Mouse (Mus musculus) kidney, postnatal 4 days (tissue): ENCODE data around the gene Cnbp.

Experiments used
- DNase-seq, 2 experiments: peaks; one replicate each; pipeline ENCODE4 v3.0.0; 2021; ENCODE audit warnings: mixed read lengths in 2 of 2

Gene Cnbp

DNA sequence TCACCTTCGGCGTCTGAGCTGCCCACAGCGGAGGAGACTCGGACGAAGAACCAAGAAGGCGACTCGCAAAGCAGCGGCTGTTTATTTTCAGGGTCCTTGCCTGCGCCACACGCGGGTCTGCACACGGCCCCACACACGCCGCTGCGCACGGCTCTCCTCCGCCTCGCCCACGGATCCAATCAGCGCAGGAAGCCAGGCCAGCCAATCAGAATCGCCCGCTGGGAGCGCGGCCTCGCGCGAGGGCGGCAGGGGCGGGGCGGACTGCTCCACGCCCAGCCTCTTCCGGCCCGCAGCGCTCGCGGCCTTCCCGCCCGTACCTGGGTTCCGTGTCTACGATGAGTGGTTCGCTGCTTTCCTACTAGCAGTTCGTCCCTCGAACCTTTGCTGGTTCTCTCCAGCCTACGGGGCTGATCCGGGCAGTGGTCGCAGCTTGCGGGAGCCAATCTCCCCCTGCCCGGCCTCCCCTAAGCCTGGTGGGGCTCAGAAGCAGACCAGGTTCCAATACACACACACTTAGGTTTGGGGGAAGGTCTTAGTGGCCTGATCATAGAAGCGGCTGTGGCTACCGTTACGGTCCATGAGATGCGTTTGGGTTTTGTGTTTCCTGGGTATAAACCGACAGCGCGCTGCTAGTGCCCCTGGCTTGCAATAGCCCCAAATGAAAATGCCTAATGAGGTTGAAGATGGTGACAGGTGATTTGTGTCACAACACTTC lies at the start of gene Cnbp:
TSS of gene Cnbp (minus strand) at position 207 of the 715 bp plus-strand sequence.
- peak; percentile 98 to 99 for DNase-seq

DNA sequence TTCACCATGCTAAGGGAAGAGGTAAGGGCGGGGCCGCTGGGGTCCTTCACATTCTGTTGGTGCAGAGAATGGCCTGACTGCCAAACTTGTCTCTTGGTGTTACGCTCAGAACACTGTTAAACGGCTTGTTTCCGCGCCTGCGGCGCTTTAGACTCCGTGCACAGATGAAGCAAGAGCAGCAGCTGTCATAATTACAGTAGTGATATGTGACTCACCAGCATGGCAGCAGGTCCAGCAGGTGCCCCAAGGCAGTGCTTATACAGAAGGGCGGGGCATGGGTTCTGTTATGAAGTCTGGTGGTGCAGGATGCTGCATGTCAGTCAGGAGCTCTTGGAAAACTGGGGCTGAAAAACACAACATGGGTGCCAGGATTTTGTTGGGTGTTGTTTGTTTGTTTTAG lies 47.1 kb upstream of the Cnbp start:
- no peak for DNase-seq

DNA sequence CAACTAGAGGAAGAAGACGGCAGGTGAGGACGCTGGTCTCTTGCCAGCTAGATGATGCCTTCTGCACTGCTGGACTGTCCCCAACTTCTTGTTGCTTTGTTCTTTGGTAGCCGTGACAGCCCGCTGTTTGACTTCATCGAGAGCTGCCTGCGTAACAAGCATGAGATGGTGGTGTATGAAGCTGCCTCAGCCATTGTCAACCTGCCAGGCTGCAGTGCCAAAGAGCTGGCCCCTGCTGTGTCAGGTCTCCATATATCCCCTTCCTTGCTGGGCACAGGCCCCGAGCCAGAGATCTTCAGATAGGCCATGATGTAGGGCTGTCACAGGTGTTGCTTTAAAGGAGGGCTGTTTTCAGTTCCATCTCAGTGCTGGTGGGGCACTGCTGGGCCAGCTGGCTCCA lies 43.0 kb upstream of the Cnbp start:
- no peak for DNase-seq

DNA sequence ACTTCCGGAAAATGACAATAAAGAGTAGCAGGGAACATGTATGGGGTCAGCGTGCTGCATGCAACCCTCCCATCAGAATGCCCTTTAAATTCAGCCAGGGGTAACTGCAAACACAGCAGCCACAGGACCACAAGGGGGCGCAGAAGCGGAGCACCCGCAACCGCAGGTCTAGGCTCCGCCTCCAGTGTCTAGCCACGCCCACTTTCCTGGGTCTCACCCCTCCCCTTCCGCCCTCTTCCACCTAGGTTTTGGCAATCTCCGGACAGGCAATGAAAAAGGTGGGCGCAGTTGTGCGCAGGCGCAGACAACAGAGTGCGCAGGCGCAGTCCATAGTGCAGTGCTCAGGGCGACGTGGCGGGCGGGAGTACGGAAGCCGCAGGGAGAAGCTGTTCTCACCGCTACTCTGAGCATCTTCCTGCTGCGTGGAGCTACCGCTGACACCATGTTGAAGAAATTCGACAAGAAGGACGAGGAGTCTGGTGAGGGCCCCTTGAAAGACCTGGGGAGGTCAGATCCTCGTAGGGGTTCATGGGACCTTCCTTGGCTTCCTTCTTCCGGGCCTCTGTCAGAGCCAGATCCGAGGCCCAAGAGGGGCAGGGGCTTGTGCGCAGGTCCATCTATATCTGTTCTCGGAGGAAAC lies 36.8 kb upstream of the Cnbp start, which contains the start of gene Copg1:
TSS of gene Copg1 (plus strand) at position 221 of the 640 bp plus-strand sequence.
- peak; percentile 100 for DNase-seq

DNA sequence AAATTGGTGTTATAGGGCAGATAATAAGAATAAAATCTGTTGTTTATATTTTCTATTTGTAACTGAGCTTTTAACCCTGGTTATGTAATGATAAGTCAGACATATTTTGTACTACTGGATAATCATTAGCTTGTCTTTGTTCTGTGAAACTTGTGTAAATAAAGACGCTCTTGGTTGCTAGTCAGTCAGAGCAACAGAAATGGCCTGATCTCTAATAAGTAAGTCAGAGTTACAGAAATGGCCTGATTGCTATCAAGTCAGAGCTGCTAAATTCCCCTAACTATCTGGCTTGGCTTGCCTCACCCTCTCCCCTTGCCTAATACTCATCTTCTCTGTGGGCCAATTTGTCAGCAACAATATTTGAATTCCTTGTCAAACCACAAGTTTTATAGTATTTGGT lies 35.8 kb upstream of the Cnbp start:
- no peak for DNase-seq

DNA sequence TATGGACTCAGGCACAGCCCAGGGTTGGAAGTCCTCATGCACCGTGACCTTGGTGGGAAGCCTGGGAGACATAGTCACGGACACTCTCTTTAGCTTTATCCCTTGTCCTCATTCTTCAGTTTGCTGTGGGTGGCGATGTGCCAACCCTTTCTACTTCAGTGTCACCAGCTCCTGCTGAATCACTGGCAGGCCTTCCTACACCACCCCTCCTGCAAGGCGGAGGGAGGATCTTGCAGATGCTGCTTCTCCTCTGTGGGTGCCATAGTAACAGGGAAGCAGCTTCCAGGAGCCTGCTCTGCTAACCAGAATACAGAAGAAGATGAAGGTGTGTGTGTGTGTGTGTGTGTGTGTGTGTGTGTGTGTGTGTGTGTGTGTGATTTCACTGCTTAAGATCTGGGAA lies 31.9 kb upstream of the Cnbp start:
- DNase-seq = no peak

DNA sequence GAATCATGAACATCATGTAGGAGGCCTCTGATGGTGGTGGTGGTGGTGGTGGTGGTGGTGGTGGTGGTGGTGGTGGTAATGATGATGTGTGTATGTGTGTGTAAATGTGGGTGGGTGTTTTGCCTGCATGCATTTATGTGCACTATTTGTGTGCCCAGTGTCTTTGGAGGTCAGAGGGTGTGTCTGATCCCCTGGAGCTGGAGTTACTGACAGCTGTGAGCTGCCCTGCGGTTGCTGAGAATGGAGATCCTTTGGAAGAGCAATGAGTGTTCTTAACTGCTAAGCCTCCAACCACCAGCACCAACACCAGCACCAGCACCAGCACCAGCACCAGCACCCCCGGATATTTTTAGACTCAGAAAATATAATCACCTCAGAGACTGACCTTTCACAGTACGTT lies 31.3 kb upstream of the Cnbp start:
- DNase-seq = no peak

DNA sequence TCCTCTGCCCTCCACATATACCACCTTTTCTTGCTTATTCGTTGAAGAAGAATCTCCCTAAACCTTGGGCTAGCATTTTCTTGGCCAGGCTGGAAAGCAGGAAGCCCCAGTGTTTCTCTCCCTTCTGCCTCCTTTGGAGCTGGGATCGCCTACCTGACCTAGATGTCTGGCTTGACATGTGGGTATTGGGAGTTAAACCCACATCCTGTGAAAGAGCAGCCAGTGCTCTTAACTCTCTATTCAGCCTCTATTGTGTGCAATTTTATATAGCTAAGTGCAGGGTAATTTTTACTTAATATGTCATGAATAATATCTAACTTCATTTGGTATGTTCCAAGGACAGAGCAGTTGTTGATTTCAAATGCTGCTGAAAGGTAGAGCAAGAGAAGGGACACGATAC lies 28.7 kb upstream of the Cnbp start:
- DNase-seq = no peak

DNA sequence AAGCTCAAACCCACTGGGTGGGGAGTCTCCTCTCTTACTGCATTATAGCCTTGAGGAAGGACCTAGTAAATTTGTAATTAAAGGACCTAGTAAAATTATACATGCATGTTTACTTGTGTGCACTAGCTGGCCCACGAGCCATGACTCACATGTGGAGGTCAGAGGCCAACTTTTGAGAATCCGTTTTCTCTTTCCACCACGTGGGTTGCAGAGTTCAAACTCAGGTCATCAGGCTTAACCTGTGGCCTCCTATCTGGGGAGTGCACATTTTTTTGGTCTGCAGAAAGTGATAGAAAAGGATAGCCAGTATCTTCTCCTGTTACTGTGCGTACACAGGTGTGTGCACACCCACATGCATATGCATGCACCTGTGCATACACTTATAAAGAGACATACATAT lies 28.1 kb upstream of the Cnbp start:
- DNase-seq = no peak

DNA sequence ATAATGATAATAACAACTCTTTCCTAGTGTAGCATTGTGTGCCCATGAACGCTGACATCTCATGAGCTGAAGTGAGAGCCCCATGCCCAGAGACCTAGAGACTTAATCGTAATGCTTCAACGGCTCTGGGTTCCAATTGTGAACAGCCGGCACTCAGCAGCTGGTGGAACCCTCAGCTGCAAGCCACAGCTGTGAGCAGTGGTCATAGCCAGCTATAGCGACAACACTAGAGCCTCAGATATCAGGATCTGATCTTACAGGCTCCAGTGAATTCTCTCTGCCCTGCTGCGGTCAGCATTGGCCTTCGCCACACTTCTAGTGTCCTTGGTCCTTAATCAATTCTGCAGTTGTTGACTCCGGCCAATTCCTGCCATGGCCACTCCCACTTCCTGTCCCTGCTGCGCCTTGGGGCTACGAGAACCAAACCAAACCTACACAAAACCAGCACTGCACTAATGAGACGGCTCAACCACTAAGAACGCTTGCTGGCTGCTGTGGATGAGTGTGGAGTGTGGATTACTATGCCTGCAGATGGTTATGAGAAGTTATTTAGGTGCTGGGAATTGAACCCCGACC lies 25.2 kb upstream of the Cnbp start:
- peak; percentile 70 to 78 for DNase-seq

DNA sequence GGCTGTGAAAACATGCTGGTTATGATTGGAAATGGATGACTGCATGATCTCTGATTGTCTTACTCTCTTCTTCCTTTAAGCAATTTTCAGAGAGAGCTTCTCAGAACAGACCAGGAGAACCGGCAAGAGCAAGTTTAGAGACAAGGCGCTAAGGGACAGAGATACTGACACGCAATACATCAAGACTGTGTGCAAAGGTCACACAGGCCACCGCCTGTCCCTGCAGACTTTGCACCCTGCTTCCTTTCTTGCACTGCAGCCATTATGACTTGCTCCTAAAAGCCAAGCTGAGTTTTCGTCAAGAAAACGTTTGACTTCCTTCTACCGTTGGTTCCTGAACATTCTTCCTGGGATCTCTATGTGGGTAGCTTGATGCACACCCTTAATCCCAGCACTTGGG lies 24.7 kb upstream of the Cnbp start:
- DNase-seq = no peak

DNA sequence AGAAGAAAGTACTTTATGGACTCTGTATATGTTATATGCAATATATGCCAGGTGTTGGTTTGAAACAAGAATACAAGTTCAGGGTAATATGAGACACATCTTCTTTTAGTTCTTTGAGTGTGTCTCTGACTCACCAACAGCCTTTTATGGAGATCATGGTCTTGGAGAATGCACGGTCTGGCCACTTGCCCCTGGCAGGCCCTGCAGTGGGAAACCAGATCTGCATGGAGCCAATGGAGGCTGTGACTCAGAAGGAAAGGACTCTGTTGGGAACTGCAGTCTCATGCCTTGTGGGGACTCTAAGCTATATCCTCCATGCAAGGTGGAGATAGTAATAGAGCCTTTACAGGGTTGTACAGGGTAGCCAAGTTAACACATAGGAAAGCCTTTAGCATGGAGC lies 24.2 kb upstream of the Cnbp start:
- no peak for DNase-seq

DNA sequence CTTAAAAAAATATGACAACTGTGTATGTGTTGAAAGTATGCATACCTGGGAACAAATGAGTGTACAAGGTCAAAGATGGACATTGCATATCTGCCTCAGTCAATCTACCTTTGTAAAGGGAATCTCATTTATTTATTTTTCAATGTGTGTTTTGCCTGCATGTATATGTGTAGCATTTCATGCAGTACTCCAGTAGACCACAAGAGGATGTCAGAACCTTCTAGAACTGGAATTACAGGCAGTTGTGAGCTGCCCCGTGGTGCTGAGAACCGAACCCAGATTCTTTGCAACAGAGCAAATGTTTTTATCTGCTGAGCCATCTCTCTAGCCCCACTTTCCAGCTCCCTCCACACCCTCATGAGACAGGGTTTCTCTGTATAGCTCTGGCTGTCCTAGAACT lies 23.1 kb upstream of the Cnbp start:
- no peak for DNase-seq

DNA sequence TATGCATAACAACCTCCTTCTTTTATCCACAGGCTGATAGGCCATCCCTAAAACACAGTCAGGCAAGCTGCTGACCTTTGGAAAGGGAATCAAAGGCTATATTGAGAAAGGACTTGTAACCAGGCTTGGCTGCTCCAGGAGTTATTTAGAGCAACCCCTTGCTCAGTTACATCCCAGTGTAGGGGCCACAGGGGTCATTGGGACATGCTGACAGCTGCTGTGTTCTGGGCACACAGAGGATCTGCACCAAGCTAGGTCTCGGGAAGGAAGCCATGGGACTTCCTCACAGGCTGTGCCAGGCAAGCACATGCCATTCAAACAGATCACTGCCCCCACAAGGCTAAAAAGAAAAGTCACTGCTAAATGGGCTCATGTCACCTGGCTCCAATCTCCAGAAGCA lies 22.2 kb upstream of the Cnbp start:
- no peak for DNase-seq

DNA sequence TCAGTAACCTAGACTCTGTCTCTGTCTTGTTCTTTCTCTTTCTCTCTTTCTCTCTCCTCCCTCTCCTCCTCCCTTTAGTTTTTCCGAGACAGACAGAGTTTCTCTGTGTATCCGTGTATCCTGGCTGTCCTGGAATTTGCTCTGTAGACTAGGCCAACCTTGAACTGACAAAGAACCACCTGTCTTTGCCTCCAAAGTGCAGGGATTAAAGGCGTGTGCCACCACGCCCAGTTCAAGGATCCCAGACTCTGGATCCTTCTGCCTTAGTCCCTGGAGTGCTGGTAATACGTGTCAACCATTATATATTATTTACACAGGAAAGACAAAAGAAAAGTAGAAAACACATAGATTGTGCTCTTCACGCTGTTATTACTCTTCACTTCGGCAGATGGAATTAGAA lies 20.3 kb upstream of the Cnbp start:
- DNase-seq = no peak

DNA sequence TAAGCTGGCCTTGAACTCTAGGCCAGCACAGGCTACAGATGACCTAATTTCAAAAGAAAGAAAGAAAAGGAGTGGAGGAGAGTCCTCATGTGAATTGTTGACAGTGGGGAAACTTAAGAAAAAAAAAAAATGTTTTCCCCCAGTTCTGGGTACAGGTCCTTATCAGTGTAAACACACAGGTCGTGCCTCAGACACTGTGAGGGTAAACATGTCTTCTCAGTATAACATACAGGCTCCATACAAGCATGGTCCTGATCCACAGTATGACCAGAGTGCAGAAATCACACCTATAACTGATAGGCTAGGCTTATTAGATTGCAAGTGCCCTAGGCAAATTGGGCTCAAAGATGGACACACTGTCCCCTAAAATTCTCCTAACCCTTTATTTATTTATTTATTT lies 19.5 kb upstream of the Cnbp start:
- DNase-seq = no peak

DNA sequence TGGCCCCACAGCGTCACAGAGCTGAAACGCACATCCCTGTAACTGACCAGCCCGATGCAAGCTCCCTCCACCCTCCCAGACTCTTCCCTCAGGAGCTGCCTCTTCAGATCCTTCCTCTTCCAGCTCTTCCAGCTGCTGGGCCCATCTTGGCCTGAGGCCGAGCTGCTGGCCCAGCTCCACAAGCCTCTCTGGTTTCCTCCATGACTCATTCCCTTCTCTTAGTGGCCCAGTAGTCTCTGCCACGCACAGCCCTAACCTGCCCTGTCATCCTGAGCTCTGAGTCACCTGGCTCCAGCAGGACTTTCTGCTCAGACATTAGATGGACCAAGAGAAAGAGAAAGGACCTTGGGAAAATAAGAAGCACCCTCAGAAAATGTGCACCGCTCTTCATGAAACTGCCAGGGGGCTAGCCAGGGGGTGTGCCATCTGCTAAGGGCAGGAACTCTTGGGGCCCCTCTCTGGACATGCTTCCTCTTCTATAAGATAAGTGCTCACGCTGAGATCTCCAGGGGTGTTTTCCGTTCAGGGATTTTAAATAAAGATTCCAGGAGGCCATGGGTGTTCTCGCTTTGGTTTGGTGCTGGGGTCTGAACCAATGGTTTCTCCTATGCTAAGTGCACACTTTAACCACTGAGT lies 18.1 kb upstream of the Cnbp start:
- DNase-seq = peak; percentile 77 to 83

DNA sequence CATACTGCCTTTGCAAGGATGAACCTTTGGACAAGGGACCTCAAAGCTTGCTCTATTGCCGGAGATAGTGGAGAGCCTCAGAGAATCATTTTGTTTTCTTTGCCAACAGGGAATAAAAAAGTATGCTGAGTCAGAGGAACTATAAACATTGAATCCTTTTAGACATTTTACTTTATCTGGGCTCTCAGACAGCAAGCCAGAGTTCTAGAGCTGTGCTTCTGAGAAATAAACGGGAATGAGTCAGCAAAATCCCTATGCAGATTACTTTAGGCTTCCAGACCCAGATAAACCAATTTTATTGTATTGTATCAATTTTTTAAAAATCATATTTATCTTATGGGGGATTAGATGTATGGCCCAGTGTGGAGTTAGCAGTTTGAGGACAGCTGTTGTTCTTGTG lies 16.4 kb upstream of the Cnbp start:
- DNase-seq = no peak

DNA sequence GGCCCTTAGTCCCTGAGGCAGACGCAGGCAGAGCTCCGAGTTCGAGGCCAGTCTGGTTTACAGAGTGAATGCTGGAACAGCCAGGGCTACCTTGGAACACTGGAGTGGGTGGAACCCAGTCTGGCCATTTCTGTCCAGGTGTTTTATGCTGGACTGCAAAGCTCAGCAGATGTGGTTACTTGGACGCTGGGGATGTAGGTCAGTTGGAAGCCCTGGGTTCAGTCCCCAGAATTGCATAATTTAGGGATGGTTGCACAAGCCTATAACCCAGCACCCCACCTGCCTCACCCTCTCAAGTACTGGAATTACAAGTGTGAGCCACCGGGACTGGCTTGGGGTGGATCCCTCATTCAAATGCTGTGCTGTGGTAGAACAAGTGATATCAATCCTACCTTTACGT lies 15.3 kb upstream of the Cnbp start:
- DNase-seq = no peak

DNA sequence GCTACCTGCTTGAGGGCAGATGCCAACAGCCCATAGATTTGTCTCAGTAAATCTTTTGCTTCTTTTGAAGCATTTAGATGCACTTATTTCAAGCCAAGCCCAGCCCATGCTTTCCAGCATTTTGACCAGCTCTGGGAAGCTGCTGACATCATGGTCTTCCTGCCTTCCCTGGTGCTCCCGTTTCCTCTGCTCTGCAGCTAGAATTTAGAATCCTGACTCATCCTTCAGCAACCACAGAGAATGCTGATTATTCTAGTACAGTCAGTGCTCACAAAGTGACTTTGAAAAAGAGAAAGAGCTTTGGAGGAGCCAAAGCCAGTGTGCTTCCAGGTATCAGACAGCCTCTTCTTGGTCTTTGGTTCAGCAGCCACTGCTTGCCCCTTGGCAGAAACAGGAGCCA lies 6.2 kb upstream of the Cnbp start:
- DNase-seq = no peak

DNA sequence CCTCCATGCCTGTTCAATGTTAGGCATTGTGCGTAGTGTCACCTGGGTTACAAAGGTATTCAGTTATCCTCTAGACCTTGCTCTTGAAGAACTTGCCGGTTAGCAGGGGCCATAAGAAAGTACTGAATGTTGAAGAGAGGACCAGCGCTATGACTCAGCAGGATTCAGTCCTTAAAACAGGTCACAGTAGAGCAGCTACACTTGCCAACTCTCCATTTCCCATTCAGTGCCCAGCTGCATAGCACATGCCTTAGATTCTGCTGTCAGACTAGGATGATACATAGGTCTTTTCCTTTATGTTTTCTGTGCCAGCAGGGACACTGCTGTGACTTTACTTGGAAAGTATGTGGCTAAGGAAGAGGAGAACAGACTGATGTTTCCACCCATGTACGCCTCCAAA lies 2.5 kb upstream of the Cnbp start:
- DNase-seq = no peak

DNA sequence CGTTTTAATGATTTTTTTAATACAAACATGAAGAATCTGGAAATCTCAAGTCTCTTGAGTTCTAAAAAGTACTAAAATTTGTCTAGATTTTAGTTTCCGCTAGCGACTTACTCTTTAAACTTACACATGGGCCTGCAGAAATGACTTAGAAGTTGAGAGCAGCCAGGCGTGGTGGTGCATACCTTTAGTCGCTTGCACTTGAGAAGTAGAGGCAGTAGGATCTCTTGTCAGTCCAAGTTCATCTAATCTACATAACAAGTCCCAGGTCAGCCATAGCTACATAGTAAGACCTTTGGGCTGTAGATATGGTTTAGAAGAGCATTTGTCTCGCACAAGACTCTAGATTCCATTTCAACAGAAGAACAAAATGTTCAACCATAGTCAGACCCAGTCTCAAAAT lies 965 bp upstream of the Cnbp start:
- no peak for DNase-seq

DNA sequence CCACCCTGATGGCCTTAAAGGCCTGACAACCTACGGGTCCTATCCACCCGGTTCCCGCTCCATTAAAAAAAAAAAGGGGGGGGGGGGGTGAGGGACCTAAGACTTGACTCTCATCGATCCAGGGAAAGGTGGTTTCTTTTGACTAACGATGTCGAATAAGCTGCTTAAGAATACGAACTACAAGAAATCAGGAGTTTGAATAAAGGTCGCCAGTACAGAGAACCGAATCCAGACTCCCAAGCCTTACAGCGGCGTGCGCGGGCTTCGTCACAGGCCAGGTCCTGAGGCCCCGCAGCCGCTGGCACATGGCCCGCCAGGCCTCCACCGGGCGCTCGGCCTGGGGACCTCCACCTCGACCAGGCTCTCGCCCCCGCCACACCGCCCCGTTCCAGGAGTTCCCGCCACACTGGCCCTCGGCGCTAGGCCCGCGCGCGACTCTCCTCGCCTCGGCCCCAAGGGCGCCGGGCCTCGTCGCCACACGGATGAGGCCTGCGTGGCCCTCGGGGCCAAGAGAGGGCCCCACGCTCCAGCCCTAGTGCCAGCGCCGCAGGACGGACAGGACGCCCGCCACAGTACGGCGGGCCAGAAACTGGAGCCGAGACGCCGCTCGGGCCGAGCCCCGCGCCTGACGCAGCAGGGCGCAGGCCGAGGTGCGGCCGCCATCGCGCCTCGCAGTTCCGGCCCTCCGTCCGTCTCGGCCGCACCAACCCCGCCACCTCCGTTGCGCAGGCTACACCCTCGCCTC lies 579 bp downstream of the Cnbp start:
- DNase-seq = peak; percentile 64 to 79
